Mouse (Mus musculus): Measurements from ENCODE around the gene Zfp53.

DNA sequence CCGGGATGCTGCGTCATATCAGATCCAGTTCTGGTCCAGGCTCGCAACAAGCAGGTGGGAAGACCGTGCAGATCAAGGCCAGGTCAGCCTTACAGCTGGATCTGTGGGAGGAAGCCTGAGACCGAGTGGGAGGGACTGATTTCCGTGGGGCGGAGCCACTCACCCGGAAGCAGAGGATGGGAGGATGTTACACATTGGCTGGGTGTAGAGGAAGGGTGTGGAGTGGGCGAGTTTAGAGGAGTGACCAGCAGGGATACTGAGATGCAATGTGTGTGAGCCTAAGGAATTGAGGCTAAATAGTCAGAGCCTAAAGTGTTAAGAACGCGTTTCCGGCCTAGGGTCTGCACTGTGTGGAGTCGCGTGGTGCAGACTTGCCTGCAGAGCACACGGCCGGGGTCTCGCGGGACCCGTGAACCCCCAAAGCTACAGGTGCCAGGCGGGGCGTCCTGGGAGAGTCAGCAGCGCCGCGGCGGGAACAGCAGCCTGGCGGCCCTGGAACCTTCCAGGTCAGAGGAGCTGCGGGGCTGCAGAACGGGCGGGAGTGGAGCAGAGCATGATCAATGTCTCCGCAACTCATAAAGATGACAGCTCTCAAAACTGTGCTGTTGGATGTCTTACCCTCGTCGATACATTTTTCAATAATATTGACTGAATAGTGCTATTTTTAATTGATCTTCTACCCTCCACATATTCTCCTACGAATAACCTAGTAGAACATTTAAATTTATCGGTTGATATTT, at the start of gene Zfp53:
- 0 out of 2 replicates have a peak, but pooled peaks have one; percentile 12 for TF ChIP-seq CTCF (IDR thresholded peaks at IDR 0.05; ENCODE audit: low read depth)
- no peak for TF ChIP-seq EP300 (IDR thresholded peaks at IDR 0.05; ENCODE audit: low read depth)
